Mouse (Mus musculus): ENCODE data around the gene Pdcd5. TPM values are rescaled to one million over a fixed set of nuclear protein-coding genes. Genes with fewer than 3 reads are reported as not detected.

Gene Pdcd5
- polyA plus RNA-seq, 1 experiment from 2014 or later, result 320 TPM

DNA sequence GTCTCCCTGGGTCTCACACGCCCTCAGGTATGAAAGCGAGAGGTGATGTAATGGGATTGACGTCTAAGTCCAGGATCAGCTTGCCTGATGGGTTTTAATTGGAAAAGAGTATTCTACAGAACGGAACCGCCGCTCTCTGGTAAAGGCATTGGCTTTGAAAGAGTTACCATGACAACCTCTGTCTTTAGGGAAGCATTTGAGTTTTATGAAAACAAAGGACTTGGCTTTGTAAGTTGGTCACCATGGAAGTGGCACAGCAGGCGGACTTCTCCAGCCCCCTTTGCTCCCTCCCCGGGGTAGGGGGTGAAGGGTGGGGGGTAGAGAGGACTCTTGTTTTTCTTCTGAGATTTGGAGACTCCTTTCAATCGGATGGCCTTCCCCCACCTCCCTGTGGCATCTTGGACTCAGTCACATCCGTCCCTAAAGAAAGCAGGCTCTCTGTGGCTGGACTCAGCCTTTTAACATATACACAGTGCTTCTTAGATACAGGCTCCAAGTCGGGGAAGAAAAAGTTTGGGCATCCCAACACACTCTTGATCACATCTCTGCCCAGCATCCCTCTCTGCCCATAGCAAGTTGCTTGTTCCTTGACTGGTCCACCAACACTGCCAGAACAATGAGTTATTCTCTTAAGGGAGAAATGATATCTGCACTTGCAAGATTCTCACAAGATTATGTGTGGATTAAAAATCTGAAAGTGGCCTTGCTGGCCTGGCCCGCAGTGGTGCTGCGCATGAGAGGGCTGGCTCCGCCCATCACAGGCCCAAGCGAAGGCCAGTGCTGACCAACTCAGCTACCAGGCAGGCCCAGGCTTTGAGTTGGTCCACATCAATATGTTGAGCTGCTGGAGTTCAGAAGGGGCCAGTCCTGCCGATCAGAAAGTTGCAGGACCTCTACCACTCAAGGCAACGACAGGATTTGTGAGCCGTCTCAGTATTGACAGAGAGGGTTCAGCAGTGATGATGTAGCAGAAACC, 21.0 kb upstream of the Pdcd5 start:
- peak; percentile 51 for DNase-seq (ENCODE audit: low spot score)
- H3K36me3 ChIP-seq (replicated peaks), result no peaks in the 10 kb centered on the region
- no peaks in the 10 kb centered on the region for H3K27me3 ChIP-seq (replicated peaks; ENCODE audit: low read depth, poor library complexity, severe bottlenecking)
- H3K4me3 ChIP-seq, result no peak overlapping the region
- H3K4me1 ChIP-seq, result peaks cover 26% of the 10 kb centered on the region
- no peaks in the 10 kb centered on the region for H3K9me3 ChIP-seq
- peak overlapping the region; percentile 70 for H3K27ac ChIP-seq (replicated peaks)
- 41% methylated on average over 18 of the region's 18 CpGs for WGBS

DNA sequence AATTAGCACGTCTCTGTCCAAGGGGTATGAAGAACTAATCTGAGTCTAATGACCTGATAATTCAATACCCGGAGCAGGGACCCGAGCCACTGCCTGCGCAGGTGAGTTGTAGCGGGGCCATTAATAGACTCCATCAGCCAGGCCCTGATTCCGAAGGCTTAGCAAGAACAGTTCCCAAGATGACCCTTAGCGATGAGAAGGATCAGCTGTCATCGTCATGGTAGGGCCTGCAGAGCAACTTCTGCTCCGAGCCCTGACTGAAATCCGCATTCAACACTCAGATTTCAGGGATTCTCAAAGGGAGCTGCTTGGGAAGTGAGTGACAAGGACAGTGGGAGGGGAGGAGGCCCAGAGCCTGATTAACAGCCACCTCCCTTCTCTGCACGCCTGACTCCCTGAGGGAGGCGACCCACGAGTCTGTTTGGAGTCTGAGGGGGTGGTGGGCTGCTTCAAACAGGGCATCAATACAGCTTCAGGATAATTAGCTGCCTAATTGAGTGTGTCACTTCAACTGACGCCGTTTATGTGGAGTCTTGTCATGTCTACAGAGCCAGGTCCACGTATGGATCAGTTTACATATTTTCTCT, 16.6 kb upstream of the Pdcd5 start:
- Histone ChIP-seq H3K9me3 (no peaks in the 10 kb centered on the region), H3K27ac (replicated peaks) (no peak overlapping the region), H3K4me1 (peaks cover 25% of the 10 kb centered on the region), H3K27me3 (replicated peaks; ENCODE audit: low read depth, poor library complexity, severe bottlenecking) (no peaks in the 10 kb centered on the region), H3K4me3 (no peak overlapping the region), H3K36me3 (replicated peaks) (no peaks in the 10 kb centered on the region)
- 53% methylated on average over 16 of the region's 16 CpGs for WGBS
- DNase-seq (ENCODE audit: low spot score), result no peak

DNA sequence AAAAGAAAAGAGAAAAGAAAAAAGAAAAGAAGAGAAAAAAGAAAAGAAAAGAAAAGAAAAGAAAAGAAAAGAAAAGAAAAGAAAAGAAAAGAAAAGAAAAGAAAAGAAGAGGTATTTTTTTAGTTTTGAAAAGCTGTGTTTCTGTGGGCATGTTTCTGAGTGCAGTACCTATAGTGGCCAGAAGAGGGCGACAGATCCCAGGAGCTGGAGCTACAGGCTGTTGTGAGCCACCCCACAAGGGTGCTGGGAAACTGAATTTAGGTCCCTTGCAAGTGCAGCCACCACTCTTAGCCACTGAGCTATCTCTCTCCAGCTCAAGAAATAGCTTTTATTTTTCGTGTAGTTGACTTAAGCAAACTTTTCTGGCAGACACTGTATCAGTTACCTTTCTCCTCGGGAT, 11.9 kb upstream of the Pdcd5 start:
- no peaks in the 10 kb centered on the region for H3K27me3 ChIP-seq (replicated peaks; ENCODE audit: low read depth, poor library complexity, severe bottlenecking)
- peaks cover 9% of the 10 kb centered on the region for H3K4me1 ChIP-seq
- no peaks in the 10 kb centered on the region for H3K9me3 ChIP-seq
- no peaks in the 10 kb centered on the region for H3K36me3 ChIP-seq (replicated peaks)
- H3K4me3 ChIP-seq, result no peak overlapping the region
- H3K27ac ChIP-seq (replicated peaks), result no peak overlapping the region
- peak; percentile 36 for DNase-seq (ENCODE audit: low spot score)
- 62% methylated on average over 3 of the region's 3 CpGs for WGBS

DNA sequence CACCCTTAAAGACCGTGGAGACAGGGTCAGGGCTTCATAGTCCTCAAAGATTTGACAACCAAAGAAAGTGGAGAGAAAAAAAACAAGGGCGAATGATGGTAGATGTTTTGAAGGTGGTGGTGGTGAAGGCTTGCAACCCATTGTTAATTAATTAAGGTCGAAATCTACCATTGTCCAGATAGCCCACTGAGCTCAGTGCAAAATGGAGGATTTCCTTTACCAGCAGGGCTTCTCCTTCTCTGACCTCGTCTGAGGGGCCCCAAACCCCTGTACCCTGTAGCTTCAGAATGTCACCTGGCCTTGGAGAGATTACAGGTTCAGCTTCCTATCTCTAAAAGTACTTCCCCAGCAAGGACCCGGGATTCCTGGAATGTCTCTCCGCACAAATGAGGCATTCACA, 10.5 kb upstream of the Pdcd5 start:
- no peak for DNase-seq (ENCODE audit: low spot score)
- H3K4me1 ChIP-seq, result no peaks in the 10 kb centered on the region
- H3K36me3 ChIP-seq (replicated peaks), result no peaks in the 10 kb centered on the region
- no peaks in the 10 kb centered on the region for H3K9me3 ChIP-seq
- H3K4me3 ChIP-seq, result no peak overlapping the region
- WGBS, result 48% methylated on average over 6 of the region's 6 CpGs
- H3K27me3 ChIP-seq (replicated peaks; ENCODE audit: low read depth, poor library complexity, severe bottlenecking), result no peaks in the 10 kb centered on the region
- no peak overlapping the region for H3K27ac ChIP-seq (replicated peaks)

DNA sequence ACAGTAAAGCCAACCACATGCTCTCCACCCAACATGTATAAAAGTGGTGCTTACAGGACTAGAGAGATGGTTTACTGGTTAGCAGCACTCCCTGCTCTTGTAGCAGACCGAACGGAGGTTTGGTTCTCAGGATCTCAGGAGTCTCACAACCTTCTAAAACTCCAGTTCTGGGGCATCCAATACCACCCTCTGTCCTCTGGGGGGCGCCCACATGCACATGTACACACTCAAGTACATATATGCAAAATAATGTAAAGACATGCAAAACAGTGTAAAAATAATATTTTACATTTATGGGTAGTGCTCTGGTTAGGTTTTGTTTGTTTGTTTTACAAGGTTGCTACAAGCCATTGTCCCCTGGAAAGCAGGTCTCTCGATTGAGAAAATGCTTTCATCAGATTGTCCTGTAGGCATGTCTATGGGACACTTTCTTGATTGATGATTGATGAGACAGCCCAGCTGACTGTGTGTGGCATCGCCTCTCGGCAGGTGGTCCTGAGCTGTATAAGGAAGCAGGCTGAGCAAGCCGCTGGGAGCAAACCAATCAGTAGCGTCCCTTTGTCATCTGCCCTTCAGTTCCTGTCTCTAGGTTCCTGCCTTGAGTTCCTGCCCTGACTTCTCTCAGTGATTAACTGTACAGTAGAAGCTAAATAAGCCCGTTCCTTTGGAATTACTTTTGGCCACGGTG, 4.4 kb upstream of the Pdcd5 start:
- 83% methylated on average over 10 of the region's 10 CpGs for WGBS
- Histone ChIP-seq H3K4me3 (no peak overlapping the region), H3K36me3 (replicated peaks) (no peaks in the 10 kb centered on the region), H3K27ac (replicated peaks) (no peak overlapping the region), H3K4me1 (peaks cover 4% of the 10 kb centered on the region; the same call in 1 of the 2 replicates), H3K27me3 (replicated peaks; ENCODE audit: low read depth, poor library complexity, severe bottlenecking) (no peaks in the 10 kb centered on the region), H3K9me3 (0 out of 2 replicates have a peak, but pooled peaks cover 3% of the 10 kb centered on the region)
- no peak for DNase-seq (ENCODE audit: low spot score)

DNA sequence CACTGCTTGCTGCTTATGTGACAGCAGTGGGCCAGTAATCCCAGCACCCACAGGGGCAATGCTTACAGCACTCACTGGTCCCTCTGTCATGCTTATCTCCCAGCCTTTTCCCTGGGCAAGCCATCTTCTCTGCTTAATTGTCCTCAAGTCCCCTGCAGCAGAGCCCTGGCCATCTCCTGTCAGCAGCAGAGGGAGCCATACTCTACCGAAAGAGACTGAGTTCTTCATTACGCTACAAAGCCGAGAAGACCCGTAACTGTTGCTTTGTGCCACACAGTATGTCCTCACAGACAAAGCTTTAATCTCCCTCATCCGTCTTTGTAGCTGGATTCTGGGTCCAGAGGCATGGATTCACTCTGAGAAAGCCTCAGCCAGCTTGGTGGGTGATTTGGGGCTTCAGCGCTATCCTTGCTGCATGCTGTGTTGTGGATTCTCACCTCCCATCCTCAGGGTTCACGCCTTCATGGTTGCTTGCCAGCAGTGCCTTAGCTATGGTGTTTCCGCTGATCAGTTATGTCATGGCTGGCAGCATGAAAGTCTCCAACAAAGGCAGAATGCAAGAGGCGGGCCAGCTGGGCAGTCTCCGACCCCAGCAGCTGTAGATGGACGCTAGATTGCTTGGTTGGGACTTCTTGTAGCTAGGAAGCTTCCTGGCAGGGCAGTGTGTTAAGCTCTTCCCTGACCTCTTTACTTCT, 3.5 kb upstream of the Pdcd5 start:
- DNase-seq (ENCODE audit: low spot score), result no peak
- Histone ChIP-seq H3K27me3 (replicated peaks; ENCODE audit: low read depth, poor library complexity, severe bottlenecking) (no peaks in the 10 kb centered on the region), H3K36me3 (replicated peaks) (no peaks in the 10 kb centered on the region), H3K4me3 (no peak overlapping the region), H3K27ac (replicated peaks) (no peak overlapping the region), H3K4me1 (peaks cover 7% of the 10 kb centered on the region; the same call in 1 of the 2 replicates), H3K9me3 (0 out of 2 replicates have a peak, but pooled peaks cover 3% of the 10 kb centered on the region)
- WGBS, result 81% methylated on average over 11 of the region's 11 CpGs

DNA sequence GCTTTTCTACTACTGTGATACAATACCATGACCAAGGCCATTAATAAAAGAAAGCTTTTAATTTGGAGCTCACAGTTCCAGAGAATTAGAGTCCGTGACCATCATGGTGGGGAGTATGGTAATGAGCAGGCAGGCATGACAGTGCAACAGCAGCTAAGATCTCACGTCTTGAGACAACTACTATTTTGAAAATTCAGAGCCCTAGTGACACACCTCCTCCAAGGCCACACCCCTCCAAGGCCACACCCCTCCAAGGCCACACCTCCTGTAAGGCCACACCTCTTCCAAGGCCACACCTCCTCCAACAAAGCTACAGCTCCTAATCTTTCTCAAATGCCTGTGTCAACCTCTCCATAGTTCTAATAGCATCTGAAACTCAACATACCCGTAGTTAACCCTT, 1.8 kb upstream of the Pdcd5 start:
- H3K27me3 ChIP-seq (replicated peaks; ENCODE audit: low read depth, poor library complexity, severe bottlenecking), result no peaks in the 10 kb centered on the region
- H3K9me3 ChIP-seq, result 0 out of 2 replicates have a peak, but pooled peaks cover 3% of the 10 kb centered on the region
- WGBS, result 60% methylated on average over 3 of the region's 3 CpGs
- H3K27ac ChIP-seq (replicated peaks), result no peak overlapping the region
- no peak overlapping the region for H3K4me3 ChIP-seq
- H3K36me3 ChIP-seq (replicated peaks), result peaks cover 17% of the 10 kb centered on the region
- H3K4me1 ChIP-seq, result peaks cover 7% of the 10 kb centered on the region; the same call in 1 of the 2 replicates
- DNase-seq (ENCODE audit: low spot score), result no peak

DNA sequence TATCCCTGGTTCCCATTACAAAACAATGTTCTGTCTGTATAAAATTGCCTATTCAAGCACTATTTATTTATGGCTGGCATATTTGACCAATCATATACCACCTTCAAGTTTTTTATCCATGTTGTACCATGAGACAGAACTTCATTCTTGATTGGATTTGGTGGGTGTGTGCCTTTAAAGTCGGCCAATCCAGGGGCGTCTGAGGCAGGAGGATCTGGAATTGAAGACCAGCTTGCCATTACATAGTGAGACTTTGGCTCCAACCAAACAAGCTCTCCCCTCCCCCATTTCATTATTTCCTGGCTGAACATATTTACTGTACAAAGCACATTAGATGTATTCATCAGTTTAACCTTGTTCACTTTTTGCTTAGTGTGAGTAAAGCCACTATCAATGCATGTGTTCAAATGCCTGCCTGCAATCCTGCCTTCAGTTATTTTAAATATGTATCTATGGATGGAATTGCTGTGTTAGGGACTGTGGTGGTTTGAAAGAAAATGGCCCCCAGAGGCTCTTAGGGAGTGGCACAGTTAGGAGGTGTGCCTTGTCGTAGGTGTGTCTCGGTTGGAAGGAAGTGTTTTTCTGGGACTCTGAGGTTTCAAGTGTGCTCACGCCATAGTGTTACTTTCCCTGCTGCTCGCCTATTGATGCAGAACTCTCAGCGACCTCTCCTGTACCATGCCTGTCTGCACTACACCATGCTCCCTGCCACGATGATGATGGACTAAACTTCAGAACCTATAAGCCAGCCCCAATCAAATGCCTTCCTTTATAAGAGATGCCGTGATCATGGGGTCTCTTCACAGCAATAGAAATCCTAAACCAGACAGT, 1.1 kb upstream of the Pdcd5 start:
- 74% methylated on average over 9 of the region's 9 CpGs for WGBS
- H3K4me1 ChIP-seq, result peaks cover 7% of the 10 kb centered on the region; the same call in 1 of the 2 replicates
- H3K27ac ChIP-seq (replicated peaks), result no peak overlapping the region
- H3K4me3 ChIP-seq, result no peak overlapping the region
- H3K27me3 ChIP-seq (replicated peaks; ENCODE audit: low read depth, poor library complexity, severe bottlenecking), result no peaks in the 10 kb centered on the region
- H3K36me3 ChIP-seq (replicated peaks), result peaks cover 24% of the 10 kb centered on the region
- no peak for DNase-seq (ENCODE audit: low spot score)
- 0 out of 2 replicates have a peak, but pooled peaks cover 3% of the 10 kb centered on the region for H3K9me3 ChIP-seq

DNA sequence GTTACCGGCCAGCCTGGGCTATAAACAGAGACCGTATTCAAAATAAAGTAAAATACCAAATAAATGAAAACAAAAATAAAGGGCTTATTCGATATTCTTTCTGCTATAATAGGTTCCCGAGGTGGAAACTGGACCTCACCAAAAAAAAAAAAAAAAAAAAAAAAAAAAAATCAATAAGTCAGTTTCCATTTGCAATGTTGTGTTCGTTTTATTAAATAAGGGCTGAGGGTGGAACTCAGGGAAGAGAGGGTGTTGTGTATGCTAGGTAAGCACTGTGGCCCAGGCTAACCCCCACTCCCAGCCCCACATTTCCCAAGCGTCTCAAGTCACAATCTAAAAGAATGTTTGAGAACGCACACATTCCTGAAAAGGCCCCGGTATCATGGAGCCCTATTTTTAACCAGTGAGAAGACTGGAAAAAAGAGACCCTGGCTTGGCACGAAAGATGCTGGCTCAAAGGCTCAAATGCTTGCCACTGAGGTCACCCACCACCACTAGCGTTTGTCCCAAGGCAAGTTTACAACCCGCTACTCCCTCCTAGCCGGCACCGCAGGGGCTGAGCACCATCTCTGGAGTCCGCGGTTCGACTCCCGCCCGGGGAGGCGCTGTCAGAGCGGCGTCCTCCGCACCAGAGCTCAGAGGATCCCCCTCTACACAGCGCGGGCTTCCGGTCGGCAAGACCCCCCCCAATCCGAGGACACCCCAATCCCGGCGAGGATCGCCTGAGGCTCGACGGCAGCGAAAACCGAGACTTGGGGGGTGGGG, 822 bp downstream of the Pdcd5 start:
- Histone ChIP-seq H3K27me3 (replicated peaks; ENCODE audit: low read depth, poor library complexity, severe bottlenecking) (no peaks in the 10 kb centered on the region), H3K27ac (replicated peaks) (peak overlapping the region; percentile 93), H3K9me3 (no peaks in the 10 kb centered on the region), H3K36me3 (replicated peaks) (peaks cover 43% of the 10 kb centered on the region), H3K4me3 (peak overlapping the region; percentile 99), H3K4me1 (peaks cover 7% of the 10 kb centered on the region; the same call in 1 of the 2 replicates)
- DNase-seq (ENCODE audit: low spot score), result peak; percentile 59
- WGBS, result 12% methylated on average over 34 of the region's 34 CpGs

DNA sequence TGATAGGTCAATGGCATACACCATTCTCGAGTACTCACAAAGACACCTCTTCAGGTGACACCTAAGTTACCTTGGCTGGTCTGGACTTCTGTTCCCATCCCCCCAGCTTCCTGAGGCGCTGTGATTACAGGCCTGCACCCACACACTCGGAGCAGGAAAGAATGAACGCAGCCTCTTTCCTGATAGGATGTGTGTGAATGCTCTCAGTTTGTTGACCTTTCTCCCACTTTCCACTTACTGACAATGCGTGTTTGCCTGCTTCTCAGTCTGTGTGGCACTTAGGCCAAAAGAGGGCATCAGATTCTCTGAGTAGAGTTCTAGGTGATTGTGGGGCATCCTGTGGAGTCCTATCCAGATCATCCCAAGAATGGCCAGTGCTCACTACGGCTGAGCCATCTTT, 7.2 kb downstream of the Pdcd5 start:
- Histone ChIP-seq H3K9me3 (no peaks in the 10 kb centered on the region), H3K27me3 (replicated peaks; ENCODE audit: low read depth, poor library complexity, severe bottlenecking) (no peaks in the 10 kb centered on the region), H3K36me3 (replicated peaks) (peaks cover 84% of the 10 kb centered on the region), H3K4me1 (no peaks in the 10 kb centered on the region), H3K4me3 (no peak overlapping the region), H3K27ac (replicated peaks) (no peak overlapping the region)
- 86% methylated on average over 6 of the region's 6 CpGs for WGBS
- DNase-seq (ENCODE audit: low spot score), result no peak

DNA sequence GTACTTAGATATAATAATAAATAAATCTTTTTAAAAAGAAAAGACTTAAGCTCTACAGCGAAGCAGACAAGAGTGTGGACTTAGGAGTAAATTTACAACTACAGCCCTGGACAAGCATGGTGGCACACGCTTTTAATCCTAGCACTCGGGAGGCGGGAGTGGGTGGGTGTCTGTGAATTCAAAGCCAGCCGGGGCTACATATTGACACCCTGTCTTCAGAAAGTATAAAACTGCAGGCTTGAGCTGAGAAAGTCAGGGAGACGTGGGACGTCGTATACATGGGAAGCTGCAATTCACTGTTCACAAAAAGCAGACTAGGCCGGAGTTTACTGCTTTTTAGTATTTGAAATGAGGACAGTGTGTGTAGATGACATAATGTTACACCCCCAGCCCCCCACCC, 10.4 kb downstream of the Pdcd5 start:
- 95% methylated on average over 9 of the region's 9 CpGs for whole genome bisulfite sequencing
- DNase-seq (ENCODE audit: low spot score), result no peak
- H3K27ac ChIP-seq (replicated peaks), result no peak overlapping the region
- peaks cover 80% of the 10 kb centered on the region for H3K36me3 ChIP-seq (replicated peaks)
- no peak overlapping the region for H3K4me3 ChIP-seq
- H3K27me3 ChIP-seq (replicated peaks; ENCODE audit: low read depth, poor library complexity, severe bottlenecking), result no peaks in the 10 kb centered on the region
- H3K9me3 ChIP-seq, result no peaks in the 10 kb centered on the region
- no peaks in the 10 kb centered on the region for H3K4me1 ChIP-seq
